Comparison of ENCODE assay signal across 13 mouse cellular contexts in genomic region chr17:65641734-65642218, GRCm38 (mm10). TPM values are rescaled to one million over a fixed set of nuclear protein-coding genes. Genes with fewer than 3 reads are reported as not detected.
DNase-seq lines count a peak whose midpoint lies in the region; ATAC-seq lines count a peak whose summit lies in the region.
"Had no signal": no experiment of that assay in that cellular context is flagged by ENCODE, and none has a peak within 500 bp of the region (broad histone marks: within the 10 kb centered on the region; RNA-seq: fewer than 3 reads in every experiment).

Gene Txndc2 (minus strand): TSS chr17:65642168.

- H3K4me3 ChIP-seq in forebrain, embryonic 10.5 days, result no peak within 1 kb of the TSS
- H3K4me3 ChIP-seq in forebrain, embryonic 12.5 days (replicated peaks), result no peak within 1 kb of the TSS
- no peak within 1 kb of the TSS for H3K4me3 ChIP-seq in midbrain, embryonic 10.5 days
- H3K4me3 ChIP-seq in midbrain, embryonic 11.5 days (ENCODE audit: low read depth, low read length), result no peak within 1 kb of the TSS
- H3K4me3 ChIP-seq in midbrain, embryonic 12.5 days, result no peak within 1 kb of the TSS

- ATAC-seq in forebrain, embryonic 12.5 days (ENCODE audit: low FRiP score), result no peak
- no peak for ATAC-seq in midbrain, embryonic 11.5 days (ENCODE audit: low FRiP score)
- no peak for ATAC-seq in midbrain, embryonic 12.5 days (ENCODE audit: low FRiP score, low read depth)
- ATAC-seq in cerebellum, adult (ENCODE audit: insufficient number of reproducible peaks, low FRiP score, low TSS enrichment), result no peak
- ATAC-seq: Patski had no signal

- no peak within 1 kb of the TSS for H3K9ac ChIP-seq in forebrain, embryonic 12.5 days
- H3K9ac ChIP-seq in midbrain, embryonic 11.5 days (ENCODE audit: low read length), result no peak within 1 kb of the TSS
- H3K9ac ChIP-seq in midbrain, embryonic 12.5 days (replicated peaks), result no peak within 1 kb of the TSS; the same call in 1 of the 2 replicates

- DNase-seq in forebrain, embryonic 10.5 days (ENCODE audit: extremely low spot score, low spot score), result no peak
- DNase-seq in midbrain, embryonic 10.5 days (ENCODE audit: low spot score), result no peak
- no peak for DNase-seq in midbrain, embryonic 11.5 days (ENCODE audit: low spot score, missing footprints)
- DNase-seq in layer of hippocampus, postnatal 36 days, result no peak
- no peak for DNase-seq in liver
- DNase-seq: B cell, adult 2 months; heart, postnatal 14 days; kidney, postnatal 25 days had no signal

- no peaks in the 10 kb centered on the region for H3K9me3 ChIP-seq in forebrain, embryonic 10.5 days
- no peaks in the 10 kb centered on the region for H3K9me3 ChIP-seq in forebrain, embryonic 12.5 days
- H3K9me3 ChIP-seq in midbrain, embryonic 10.5 days (replicated peaks), result no peaks in the 10 kb centered on the region
- H3K9me3 ChIP-seq in midbrain, embryonic 11.5 days (ENCODE audit: control insufficient read depth, low read length), result no peaks in the 10 kb centered on the region
- H3K9me3 ChIP-seq in midbrain, embryonic 12.5 days, result no peaks in the 10 kb centered on the region

- H3K4me2 ChIP-seq in forebrain, embryonic 12.5 days, result no peak within 1 kb of the TSS
- no peak within 1 kb of the TSS for H3K4me2 ChIP-seq in midbrain, embryonic 11.5 days
- no peak within 1 kb of the TSS for H3K4me2 ChIP-seq in midbrain, embryonic 12.5 days (replicated peaks)

- peaks cover 19% of the 10 kb centered on the region for H3K4me1 ChIP-seq in forebrain, embryonic 10.5 days
- peaks cover 11% of the 10 kb centered on the region for H3K4me1 ChIP-seq in forebrain, embryonic 12.5 days
- H3K4me1 ChIP-seq in midbrain, embryonic 10.5 days, result peaks cover 19% of the 10 kb centered on the region
- H3K4me1 ChIP-seq in midbrain, embryonic 11.5 days (ENCODE audit: control insufficient read depth, insufficient read depth, low read length), result peaks cover 9% of the 10 kb centered on the region; the same call in 1 of the 2 replicates
- H3K4me1 ChIP-seq in midbrain, embryonic 12.5 days, result peaks cover 11% of the 10 kb centered on the region

- no peaks in the 10 kb centered on the region for H3K36me3 ChIP-seq in forebrain, embryonic 10.5 days (replicated peaks)
- H3K36me3 ChIP-seq in forebrain, embryonic 12.5 days (replicated peaks), result no peaks in the 10 kb centered on the region
- no peaks in the 10 kb centered on the region for H3K36me3 ChIP-seq in midbrain, embryonic 10.5 days
- no peaks in the 10 kb centered on the region for H3K36me3 ChIP-seq in midbrain, embryonic 11.5 days (ENCODE audit: control insufficient read depth, insufficient read depth, low read length)
- H3K36me3 ChIP-seq in midbrain, embryonic 12.5 days, result no peaks in the 10 kb centered on the region

- H3K27me3 ChIP-seq in forebrain, embryonic 10.5 days (ENCODE audit: poor library complexity, severe bottlenecking), result no peaks in the 10 kb centered on the region
- no peaks in the 10 kb centered on the region for H3K27me3 ChIP-seq in forebrain, embryonic 12.5 days
- H3K27me3 ChIP-seq in midbrain, embryonic 10.5 days (ENCODE audit: low read depth, poor library complexity, severe bottlenecking), result no peaks in the 10 kb centered on the region
- H3K27me3 ChIP-seq in midbrain, embryonic 11.5 days (ENCODE audit: control insufficient read depth, insufficient read depth, low read length), result no peaks in the 10 kb centered on the region
- H3K27me3 ChIP-seq in midbrain, embryonic 12.5 days, result no peaks in the 10 kb centered on the region
- H3K27me3 ChIP-seq: Patski had no signal

- peak within 1 kb of the TSS; percentile 58; the same call in 1 of the 2 replicates for H3K27ac ChIP-seq in forebrain, embryonic 10.5 days
- no peak within 1 kb of the TSS for H3K27ac ChIP-seq in forebrain, embryonic 12.5 days
- peak within 1 kb of the TSS; percentile 67 for H3K27ac ChIP-seq in midbrain, embryonic 10.5 days (replicated peaks)
- no peak within 1 kb of the TSS for H3K27ac ChIP-seq in midbrain, embryonic 11.5 days (ENCODE audit: low read depth, low read length)
- H3K27ac ChIP-seq in midbrain, embryonic 12.5 days (replicated peaks), result peak within 1 kb of the TSS; percentile 63

- 88% methylated on average over 11 of the region's 11 CpGs for WGBS in forebrain, embryonic 10.5 days
- 90% methylated on average over 11 of the region's 11 CpGs for WGBS in forebrain, embryonic 12.5 days
- 92% methylated on average over 11 of the region's 11 CpGs for WGBS in midbrain, embryonic 10.5 days
- 89% methylated on average over 11 of the region's 11 CpGs for WGBS in midbrain, embryonic 11.5 days
- WGBS in midbrain, embryonic 12.5 days, result 90% methylated on average over 11 of the region's 11 CpGs

RNA-seq across cellular contexts. Expression of gene Txndc2, which starts in this region (rescaled TPM):
- not detected in 2 replicates for polyA plus RNA-seq in forebrain, embryonic 10.5 days (2016; fragmentation: Nextera tagmentation; extraction: Ambion mirVana)
- 0.17 and 0.28 TPM in 2 replicates for polyA plus RNA-seq in forebrain, embryonic 12.5 days (2016; fragmentation: Nextera tagmentation; extraction: Ambion mirVana)
- not detected in 2 replicates for polyA plus RNA-seq in midbrain, embryonic 10.5 days (2016; fragmentation: Nextera tagmentation; extraction: Ambion mirVana)
- polyA plus RNA-seq in midbrain, embryonic 11.5 days (2014; fragmentation: Nextera tagmentation; extraction: Ambion mirVana), result 0.12 and 0.18 TPM in 2 replicates
- 0.09 and 0.21 TPM in 2 replicates for polyA plus RNA-seq in midbrain, embryonic 12.5 days (2016; fragmentation: Nextera tagmentation; extraction: Ambion mirVana)
- not detected for total RNA-seq in layer of hippocampus, postnatal 36 days (2021)
- total RNA-seq: liver, adult 2 months had no signal
- polyA plus RNA-seq: liver, adult 2 months; Patski had no signal

Comparison
In these comparisons a context has a peak if more than half of its experiments do, and no peak if none do; other contexts are left out.
1. H3K27ac ChIP-seq: peak in forebrain, embryonic 10.5 days (single experiment), midbrain, embryonic 10.5 days (single experiment) and midbrain, embryonic 12.5 days (single experiment); none in forebrain, embryonic 12.5 days (single experiment) and midbrain, embryonic 11.5 days (single experiment).